Mouse (Mus musculus) limb, embryonic 14.5 days (tissue): ENCODE results near the gene Laptm4a. TPM values are rescaled to one million over a fixed set of nuclear protein-coding genes. Genes with fewer than 3 reads are reported as not detected.

Experiments used
- ATAC-seq: fragments of 200-750 bp; cut with Nextera tagmentation; 2 replicates; pipeline ENCODE4 v1.8.0; 2017; ENCODE audit warnings: low read depth, moderate number of reproducible peaks, moderate TSS enrichment; ENCODE audit not compliant: low FRiP score
- DNase-seq: peaks from one replicate; pipeline ENCODE4 v3.0.0-alpha.2; 2015; ENCODE audit warnings: low spot score
- H3K27ac ChIP-seq: fragments of 300-500 bp; sonication (generic); replicated peaks from 2 replicates; pipeline ENCODE4 v1.5.1; 2014; ENCODE audit warnings: low read depth, mild to moderate bottlenecking, low read length, moderate library complexity, mixed read lengths
- H3K27me3 ChIP-seq: fragments of 300-500 bp; sonication (generic); 2 replicates; pipeline ENCODE4 v1.6.1; 2014; ENCODE audit warnings: low read length, mixed read lengths; ENCODE audit not compliant: control insufficient read depth, insufficient read depth
- H3K36me3 ChIP-seq: fragments of 300-500 bp; sonication (generic); 2 replicates; pipeline ENCODE4 v1.6.1; 2014; ENCODE audit warnings: mild to moderate bottlenecking, low read length, moderate library complexity, mixed read lengths; ENCODE audit not compliant: control insufficient read depth, insufficient read depth
- H3K4me1 ChIP-seq: fragments of 300-500 bp; sonication (generic); 2 replicates; pipeline ENCODE4 v1.6.1; 2014; ENCODE audit warnings: antibody characterized with exemption, low read length, mixed read lengths; ENCODE audit not compliant: control insufficient read depth, insufficient read depth
- H3K4me2 ChIP-seq: fragments of 300-500 bp; sonication (generic); replicated peaks from 2 replicates; pipeline ENCODE4 v1.6.1; 2014; ENCODE audit warnings: low read depth, mild to moderate bottlenecking, low read length, moderate library complexity; ENCODE audit not compliant: severe bottlenecking
- H3K4me3 ChIP-seq: fragments of 300-500 bp; sonication (generic); replicated peaks from 2 replicates; pipeline ENCODE4 v1.5.1; 2014; ENCODE audit warnings: low read length
- H3K9ac ChIP-seq: fragments of 300-500 bp; sonication (generic); 2 replicates; pipeline ENCODE4 v1.6.1; 2014; ENCODE audit warnings: mild to moderate bottlenecking, low read depth, low read length, moderate library complexity; ENCODE audit not compliant: severe bottlenecking
- H3K9me3 ChIP-seq: fragments of 300-500 bp; sonication (generic); 2 replicates; pipeline ENCODE4 v1.6.1; 2016; ENCODE audit warnings: low read length; ENCODE audit not compliant: control insufficient read depth
- POLR2A ChIP-seq: fragments of 200-500 bp; IDR thresholded peaks from 2 replicates; pipeline ENCODE4 v1.8.0; 2012; ENCODE audit warnings: inconsistent platforms, mild to moderate bottlenecking, moderate library complexity, borderline replicate concordance; ENCODE audit not compliant: insufficient read depth, insufficient read length; ENCODE audit errors: extremely low read depth
- WGBS: fragments of 180-500 bp; shearing (Covaris S2); extraction: QIAGEN DNeasy Blood & Tissue Kit; methylation state at CpG from one replicate; pipeline ENCODE4 v1.1.7; 2014; 5-methylcytosine and 5-hydroxymethylcytosine counted together
- polyA plus RNA-seq, 2 experiments: library from polyadenylated mRNA; depleted of rRNA in 1 of 2; stranded (reverse) in 1 of 2; unstranded in 1 of 2; fragments of >200 nt; fragmentation: Nextera tagmentation in 1 of 2; extraction: Ambion mirVana in 1 of 2; gene quantifications; 2 replicates each; pipeline versions ENCODE4 v1.2.1 to v1.2.3; 2012 to 2014

Gene Laptm4a
- polyA plus RNA-seq, 2 experiments, result 358 to 619 TPM

DNA sequence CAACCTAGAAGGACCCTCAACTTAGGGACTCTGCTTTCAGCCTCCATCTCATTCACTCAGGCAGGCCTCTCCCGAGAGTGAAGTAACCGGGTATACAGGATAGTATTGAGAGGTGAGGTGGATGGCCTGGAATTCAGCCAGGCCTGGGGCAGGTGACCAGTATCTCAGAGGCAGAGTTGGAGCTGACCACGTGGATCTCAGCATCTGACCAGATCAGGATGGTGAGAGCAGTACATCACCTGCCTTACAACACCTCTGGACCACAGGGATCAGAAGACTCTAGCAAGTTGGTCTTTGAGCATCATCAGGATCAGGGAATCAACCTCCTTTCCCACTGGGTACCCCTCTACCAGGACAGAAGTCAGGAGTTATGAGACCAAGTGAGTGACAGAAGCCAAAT, 35.5 kb upstream of the Laptm4a start:
- Histone ChIP-seq H3K27ac (no peak overlapping the region), H3K9ac (no peak overlapping the region)

DNA sequence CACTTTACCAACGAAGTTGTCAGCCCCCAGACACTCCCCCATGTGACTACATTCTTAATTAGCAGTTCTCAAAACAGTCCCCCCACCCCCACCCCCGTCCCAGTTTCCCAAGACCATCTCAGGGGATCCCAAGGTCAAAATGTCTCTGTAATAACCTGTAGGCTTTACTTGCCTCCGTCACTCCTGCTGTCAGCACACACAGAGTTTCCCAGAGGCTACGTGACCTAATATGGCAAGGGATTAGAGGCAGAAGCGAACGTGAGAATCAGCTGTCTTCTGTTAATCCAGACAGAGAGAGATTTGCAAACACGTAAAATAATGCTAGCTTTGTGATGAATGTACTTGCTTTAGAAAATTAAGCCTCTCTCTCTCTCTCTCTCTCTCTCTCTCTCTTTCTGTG, 33.0 kb upstream of the Laptm4a start:
- no peak overlapping the region for H3K9ac ChIP-seq
- no peak for ATAC-seq
- TF ChIP-seq POLR2A, result no peak
- H3K9me3 ChIP-seq, result no peaks in the 10 kb centered on the region
- 32% methylated on average over 7 of the region's 7 CpGs for WGBS
- H3K4me2 ChIP-seq, result no peak overlapping the region
- H3K36me3 ChIP-seq, result no peaks in the 10 kb centered on the region
- no peak for DNase-seq
- peaks cover 19% of the 10 kb centered on the region for H3K4me1 ChIP-seq
- no peaks in the 10 kb centered on the region for H3K27me3 ChIP-seq
- no peak overlapping the region for H3K4me3 ChIP-seq
- no peak overlapping the region for H3K27ac ChIP-seq

More for the DNA sequence above, 35.5 kb upstream of the Laptm4a start:
- H3K4me2 ChIP-seq, result no peak overlapping the region
- H3K4me3 ChIP-seq, result no peak overlapping the region
- WGBS, result 60% methylated on average over 3 of the region's 3 CpGs
- DNase-seq, result no peak
- TF ChIP-seq POLR2A, result no peak
- no peaks in the 10 kb centered on the region for H3K36me3 ChIP-seq
- H3K27me3 ChIP-seq, result no peaks in the 10 kb centered on the region
- H3K9me3 ChIP-seq, result no peaks in the 10 kb centered on the region
- ATAC-seq, result no peak
- H3K4me1 ChIP-seq, result peaks cover 17% of the 10 kb centered on the region

DNA sequence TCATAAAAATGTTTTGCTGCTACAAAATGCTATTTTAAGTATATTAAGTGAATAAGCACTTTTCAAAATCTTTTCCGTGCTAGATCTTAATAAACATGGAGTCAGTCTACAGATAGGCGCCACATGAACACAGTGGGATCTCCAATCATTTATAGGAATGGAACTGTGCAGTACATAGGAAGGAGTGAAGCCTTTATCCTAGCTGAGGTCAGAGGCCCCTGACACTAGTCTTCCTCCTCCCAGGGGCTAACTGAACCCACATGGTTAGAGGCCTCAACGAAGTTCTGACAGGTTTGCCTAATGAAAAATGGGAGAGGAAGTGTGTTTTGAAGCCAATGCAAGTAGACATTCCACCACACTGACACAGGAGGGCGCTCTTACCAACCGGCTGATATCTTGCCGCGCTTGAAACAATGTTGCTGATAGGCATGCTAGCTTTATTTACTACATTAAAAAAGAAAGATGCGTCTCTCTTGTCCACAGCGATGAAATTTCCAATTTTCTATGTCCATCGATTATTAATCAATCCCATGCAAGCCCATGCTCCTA, 32.3 kb upstream of the Laptm4a start:
- Histone ChIP-seq H3K4me1 (peaks cover 19% of the 10 kb centered on the region), H3K27me3 (no peaks in the 10 kb centered on the region), H3K9ac (no peak overlapping the region), H3K4me3 (no peak overlapping the region), H3K9me3 (no peaks in the 10 kb centered on the region), H3K4me2 (no peak overlapping the region), H3K27ac (no peak overlapping the region), H3K36me3 (no peaks in the 10 kb centered on the region)
- WGBS, result 17% methylated on average over 10 of the region's 10 CpGs
- peak; percentile 84 for DNase-seq
- no peak for TF ChIP-seq POLR2A
- no peak for ATAC-seq

DNA sequence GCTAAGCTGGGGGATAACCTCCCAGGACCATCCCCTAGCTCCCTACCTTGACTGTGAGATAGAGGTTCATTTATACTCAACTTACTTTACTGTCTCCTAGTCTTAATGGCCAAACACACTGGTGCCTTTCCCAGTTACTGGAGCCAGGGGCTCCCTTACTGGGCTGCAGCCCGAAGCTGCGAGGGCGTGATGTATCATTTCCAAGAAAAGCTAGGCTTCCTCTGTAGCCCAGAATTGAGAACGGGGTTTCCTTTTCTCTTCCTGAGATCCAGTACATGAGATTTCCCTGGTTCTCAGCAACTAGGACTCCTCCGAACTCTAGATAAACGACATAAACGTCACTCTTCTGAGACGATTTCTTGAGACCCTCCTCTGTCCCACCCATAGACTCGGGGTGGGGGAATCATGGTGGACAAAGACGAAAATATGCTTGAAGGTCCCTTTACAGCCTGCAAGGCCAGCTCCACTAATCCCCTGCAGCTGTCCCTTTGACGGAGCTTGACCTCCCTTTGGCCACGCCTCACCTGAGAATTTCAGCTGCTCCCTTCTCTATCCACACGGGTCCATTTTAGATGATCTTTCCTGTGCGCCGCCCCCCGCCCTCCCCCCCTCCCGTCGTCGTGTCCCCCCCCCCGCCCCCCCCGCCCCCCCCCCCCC, 28.5 kb upstream of the Laptm4a start:
- H3K36me3 ChIP-seq, result no peaks in the 10 kb centered on the region
- H3K9ac ChIP-seq, result no peak overlapping the region
- peak; percentile 20; the same call in 1 of the 2 replicates for ATAC-seq
- no peak overlapping the region for H3K27ac ChIP-seq
- peak overlapping the region; percentile 29 for H3K4me2 ChIP-seq
- peaks cover 7% of the 10 kb centered on the region for H3K4me1 ChIP-seq
- H3K9me3 ChIP-seq, result no peaks in the 10 kb centered on the region
- DNase-seq, result no peak
- H3K4me3 ChIP-seq, result no peak overlapping the region
- no peaks in the 10 kb centered on the region for H3K27me3 ChIP-seq
- 42% methylated on average over 17 of the region's 21 CpGs for WGBS
- no peak for TF ChIP-seq POLR2A

DNA sequence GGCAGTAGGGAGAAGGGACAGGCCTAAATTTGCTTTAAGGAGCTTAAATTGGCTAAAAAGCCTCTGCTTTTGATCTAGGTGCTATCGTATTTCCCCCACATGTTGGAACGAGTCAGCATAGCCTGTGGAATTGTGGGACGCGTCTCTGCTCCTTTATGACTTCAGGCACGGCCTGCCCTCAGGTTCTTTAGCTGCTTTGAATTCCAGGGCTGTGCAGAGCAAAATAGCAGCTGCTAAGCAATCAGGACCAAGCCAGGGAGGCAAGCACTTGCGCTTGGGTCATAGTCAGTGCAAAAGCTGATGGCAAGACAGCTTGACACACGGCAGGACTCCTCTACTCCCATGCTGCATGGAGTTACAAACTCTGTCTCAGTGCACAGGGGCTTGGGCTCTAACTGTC, 24.3 kb upstream of the Laptm4a start:
- no peak overlapping the region for H3K9ac ChIP-seq
- H3K9me3 ChIP-seq, result no peaks in the 10 kb centered on the region
- no peak overlapping the region for H3K4me2 ChIP-seq
- TF ChIP-seq POLR2A, result no peak
- H3K27me3 ChIP-seq, result no peaks in the 10 kb centered on the region
- WGBS, result 6% methylated on average over 7 of the region's 7 CpGs
- DNase-seq (peak; percentile 56), ATAC-seq (0 out of 2 replicates have a peak, but pooled peaks have one; percentile 36)
- H3K4me3 ChIP-seq, result no peak overlapping the region
- peak overlapping the region; percentile 44; the same call in 1 of the 2 replicates for H3K27ac ChIP-seq
- peaks cover 25% of the 10 kb centered on the region for H3K4me1 ChIP-seq
- no peaks in the 10 kb centered on the region for H3K36me3 ChIP-seq
